In genomic region chr9:21858084-21858483, GRCm38 (mm10) we compare ENCODE assay signal across 9 mouse cellular contexts. TPM values are rescaled to one million over a fixed set of nuclear protein-coding genes. Genes with fewer than 3 reads are reported as not detected.
DNase-seq lines count a peak whose midpoint lies in the region; ATAC-seq and TF ChIP-seq lines count a peak whose summit lies in the region.
"Had no signal": no experiment of that assay in that cellular context is flagged by ENCODE, and none has a peak within 500 bp of the region (broad histone marks: within the 10 kb centered on the region; RNA-seq: fewer than 3 reads in every experiment).

No protein-coding gene starts in this region.

- 51% methylated on average over 6 of the region's 6 CpGs for WGBS in heart, embryonic 10.5 days
- WGBS in kidney, postnatal 0 days: 12% methylated on average over 6 of the region's 6 CpGs
- 40% methylated on average over 6 of the region's 6 CpGs for WGBS in lung, embryonic 16.5 days
- WGBS in midbrain, embryonic 15.5 days: 80% methylated on average over 6 of the region's 6 CpGs
- 87% methylated on average over 6 of the region's 6 CpGs for WGBS in midbrain, embryonic 16.5 days

- TF ChIP-seq CTCF in kidney, postnatal 0 days (IDR thresholded peaks at IDR 0.05; ENCODE audit: low read depth): peak; percentile 41

- no peak overlapping the region for H3K4me3 ChIP-seq in heart, embryonic 10.5 days
- no peak overlapping the region for H3K4me3 ChIP-seq in kidney, postnatal 0 days (replicated peaks; ENCODE audit: low read depth, low read length)
- H3K4me3 ChIP-seq in lung, embryonic 16.5 days (ENCODE audit: low read length): no peak overlapping the region
- H3K4me3 ChIP-seq in midbrain, embryonic 15.5 days: no peak overlapping the region
- H3K4me3 ChIP-seq in midbrain, embryonic 16.5 days (ENCODE audit: low read depth, low read length): no peak overlapping the region

- H3K36me3 ChIP-seq in heart, embryonic 10.5 days: no peaks in the 10 kb centered on the region
- no peaks in the 10 kb centered on the region for H3K36me3 ChIP-seq in kidney, postnatal 0 days (ENCODE audit: insufficient read depth, low read length)
- H3K36me3 ChIP-seq in lung, embryonic 16.5 days (ENCODE audit: control insufficient read depth, insufficient read depth, low read length): no peaks in the 10 kb centered on the region
- no peaks in the 10 kb centered on the region for H3K36me3 ChIP-seq in midbrain, embryonic 15.5 days (replicated peaks)
- H3K36me3 ChIP-seq in midbrain, embryonic 16.5 days (ENCODE audit: control insufficient read depth, insufficient read depth, low read length): no peaks in the 10 kb centered on the region

- peak overlapping the region; percentile 60; the same call in 1 of the 2 replicates for H3K27ac ChIP-seq in heart, embryonic 10.5 days
- H3K27ac ChIP-seq in kidney, postnatal 0 days: peak overlapping the region; percentile 79
- peak overlapping the region; percentile 75 for H3K27ac ChIP-seq in lung, embryonic 16.5 days (ENCODE audit: low read length)
- H3K27ac ChIP-seq in midbrain, embryonic 15.5 days: no peak overlapping the region
- H3K27ac ChIP-seq in midbrain, embryonic 16.5 days (ENCODE audit: low read length): no peak overlapping the region
- H3K27ac ChIP-seq: hindbrain, postnatal 0 days had no signal

- ATAC-seq in kidney, postnatal 0 days (replicated peaks; ENCODE audit: low FRiP score, low read depth): peak; percentile 47; the same call in 1 of the 2 replicates
- peak; percentile 89 for ATAC-seq in lung, embryonic 16.5 days (ENCODE audit: low read depth)
- ATAC-seq in midbrain, embryonic 15.5 days (replicated peaks): no peak
- ATAC-seq in midbrain, embryonic 16.5 days: no peak
- ATAC-seq: hindbrain, postnatal 0 days had no signal

- no peaks in the 10 kb centered on the region for H3K9me3 ChIP-seq in heart, embryonic 10.5 days
- H3K9me3 ChIP-seq in kidney, postnatal 0 days (replicated peaks; ENCODE audit: low read length): no peaks in the 10 kb centered on the region; the same call in 1 of the 2 replicates
- H3K9me3 ChIP-seq in lung, embryonic 16.5 days (ENCODE audit: control insufficient read depth, low read length): no peaks in the 10 kb centered on the region; the same call in 1 of the 2 replicates
- no peaks in the 10 kb centered on the region for H3K9me3 ChIP-seq in midbrain, embryonic 15.5 days
- H3K9me3 ChIP-seq in midbrain, embryonic 16.5 days (replicated peaks; ENCODE audit: control insufficient read depth, low read length, poor library complexity, severe bottlenecking): no peaks in the 10 kb centered on the region

- H3K27me3 ChIP-seq in heart, embryonic 10.5 days (ENCODE audit: insufficient read depth, poor library complexity, severe bottlenecking): no peaks in the 10 kb centered on the region
- no peaks in the 10 kb centered on the region for H3K27me3 ChIP-seq in kidney, postnatal 0 days (ENCODE audit: insufficient read depth, low read length)
- no peaks in the 10 kb centered on the region for H3K27me3 ChIP-seq in lung, embryonic 16.5 days (ENCODE audit: control insufficient read depth, insufficient read depth, low read depth, low read length)
- no peaks in the 10 kb centered on the region for H3K27me3 ChIP-seq in midbrain, embryonic 15.5 days (replicated peaks)
- H3K27me3 ChIP-seq in midbrain, embryonic 16.5 days (ENCODE audit: control insufficient read depth, insufficient read depth, low read depth, low read length): no peaks in the 10 kb centered on the region

- H3K9ac ChIP-seq in kidney, postnatal 0 days (ENCODE audit: low read depth, low read length): no peak overlapping the region
- H3K9ac ChIP-seq in lung, embryonic 16.5 days (ENCODE audit: low read length): 0 out of 2 replicates have a peak overlapping the region, but pooled peaks have one; percentile 23
- H3K9ac ChIP-seq in midbrain, embryonic 15.5 days: no peak overlapping the region
- no peak overlapping the region for H3K9ac ChIP-seq in midbrain, embryonic 16.5 days (ENCODE audit: low read depth, low read length)

- H3K4me1 ChIP-seq in heart, embryonic 10.5 days: no peaks in the 10 kb centered on the region
- H3K4me1 ChIP-seq in kidney, postnatal 0 days (replicated peaks; ENCODE audit: insufficient read depth, low read length): no peaks in the 10 kb centered on the region
- no peaks in the 10 kb centered on the region for H3K4me1 ChIP-seq in lung, embryonic 16.5 days (replicated peaks; ENCODE audit: control insufficient read depth, insufficient read depth, low read length)
- peaks cover under 1% of the 10 kb centered on the region; the same call in 1 of the 2 replicates for H3K4me1 ChIP-seq in midbrain, embryonic 15.5 days
- H3K4me1 ChIP-seq in midbrain, embryonic 16.5 days (ENCODE audit: control insufficient read depth, insufficient read depth, low read length): peaks cover 2% of the 10 kb centered on the region; the same call in 1 of the 2 replicates

- no peak overlapping the region for H3K4me2 ChIP-seq in kidney, postnatal 0 days (ENCODE audit: low read length)
- H3K4me2 ChIP-seq in lung, embryonic 16.5 days (ENCODE audit: low read depth, low read length): no peak overlapping the region
- H3K4me2 ChIP-seq in midbrain, embryonic 15.5 days: no peak overlapping the region
- no peak overlapping the region for H3K4me2 ChIP-seq in midbrain, embryonic 16.5 days (ENCODE audit: low read length)

- peak; percentile 58 for DNase-seq in embryo, embryonic 11 days
- no peak for DNase-seq in heart, embryonic 10.5 days (ENCODE audit: low spot score)
- DNase-seq in kidney, postnatal 0 days (ENCODE audit: low spot score): peak; percentile 91
- no peak for DNase-seq in cerebellum, adult 9-10 months

RNA-seq across cellular contexts. Expression of gene Dock6, which starts 5.6 kb away (rescaled TPM):
- 47.9 and 56.9 TPM in 2 replicates for polyA plus RNA-seq in heart, embryonic 10.5 days (2016; fragmentation: Nextera tagmentation; extraction: Ambion mirVana)
- 28.3 and 28.7 TPM in 2 replicates for polyA plus RNA-seq in kidney, postnatal 0 days (2015; fragmentation: Nextera tagmentation; extraction: Ambion mirVana)
- 62.6 and 63.7 TPM in 2 replicates for polyA plus RNA-seq in lung, embryonic 16.5 days (2015; fragmentation: Nextera tagmentation; extraction: Ambion mirVana)
- 19.2 and 20.4 TPM in 2 replicates for polyA plus RNA-seq in midbrain, embryonic 15.5 days (2015; fragmentation: Nextera tagmentation; extraction: Ambion mirVana)
- polyA plus RNA-seq in midbrain, embryonic 16.5 days (2015; fragmentation: Nextera tagmentation; extraction: Ambion mirVana): 12.9 and 13.4 TPM in 2 replicates

RNA-seq across cellular contexts. Expression of gene Angptl8, which starts 22.8 kb away (rescaled TPM):
- polyA plus RNA-seq in heart, embryonic 10.5 days (2016; fragmentation: Nextera tagmentation; extraction: Ambion mirVana): 2.5 and 5.7 TPM in 2 replicates
- 5.6 and 6.1 TPM in 2 replicates for polyA plus RNA-seq in kidney, postnatal 0 days (2015; fragmentation: Nextera tagmentation; extraction: Ambion mirVana)
- polyA plus RNA-seq in lung, embryonic 16.5 days (2015; fragmentation: Nextera tagmentation; extraction: Ambion mirVana): 2.7 and 3.6 TPM in 2 replicates
- polyA plus RNA-seq in midbrain, embryonic 15.5 days (2015; fragmentation: Nextera tagmentation; extraction: Ambion mirVana): 0.61 and 0.74 TPM in 2 replicates
- polyA plus RNA-seq in midbrain, embryonic 16.5 days (2015; fragmentation: Nextera tagmentation; extraction: Ambion mirVana): 0.87 TPM in 1 of 2 replicates, not detected in the other
- polyA plus RNA-seq: cortical plate, adult 2 months had no signal

RNA-seq across cellular contexts. Expression of gene Kank2, which starts 59.5 kb away (rescaled TPM):
- polyA plus RNA-seq in heart, embryonic 10.5 days (2016; fragmentation: Nextera tagmentation; extraction: Ambion mirVana): 16.4 and 16.9 TPM in 2 replicates
- polyA plus RNA-seq in kidney, postnatal 0 days (2015; fragmentation: Nextera tagmentation; extraction: Ambion mirVana): 10.1 and 10.3 TPM in 2 replicates
- polyA plus RNA-seq in lung, embryonic 16.5 days (2015; fragmentation: Nextera tagmentation; extraction: Ambion mirVana): 25.5 and 26.3 TPM in 2 replicates
- 5.8 TPM in 2 replicates for polyA plus RNA-seq in midbrain, embryonic 15.5 days (2015; fragmentation: Nextera tagmentation; extraction: Ambion mirVana)
- 3.1 and 3.5 TPM in 2 replicates for polyA plus RNA-seq in midbrain, embryonic 16.5 days (2015; fragmentation: Nextera tagmentation; extraction: Ambion mirVana)

RNA-seq across cellular contexts. Expression of gene Rab3d, which starts 59.9 kb away (rescaled TPM):
- 6.2 and 6.8 TPM in 2 replicates for polyA plus RNA-seq in heart, embryonic 10.5 days (2016; fragmentation: Nextera tagmentation; extraction: Ambion mirVana)
- polyA plus RNA-seq in kidney, postnatal 0 days (2015; fragmentation: Nextera tagmentation; extraction: Ambion mirVana): 12.0 and 13.3 TPM in 2 replicates
- 20.9 and 23.5 TPM in 2 replicates for polyA plus RNA-seq in lung, embryonic 16.5 days (2015; fragmentation: Nextera tagmentation; extraction: Ambion mirVana)
- polyA plus RNA-seq in midbrain, embryonic 15.5 days (2015; fragmentation: Nextera tagmentation; extraction: Ambion mirVana): 15.4 and 15.5 TPM in 2 replicates
- polyA plus RNA-seq in midbrain, embryonic 16.5 days (2015; fragmentation: Nextera tagmentation; extraction: Ambion mirVana): 16.1 and 19.9 TPM in 2 replicates

Comparison
In these comparisons a context has a peak if more than half of its experiments do, and no peak if none do; other contexts are left out.
1. DNase-seq: peak in embryo, embryonic 11 days (single experiment) and kidney, postnatal 0 days (single experiment); none in heart, embryonic 10.5 days (single experiment) and cerebellum, adult 9-10 months (single experiment).
2. H3K27ac ChIP-seq: peak in heart, embryonic 10.5 days (single experiment), kidney, postnatal 0 days (single experiment) and lung, embryonic 16.5 days (single experiment); none in midbrain, embryonic 15.5 days (single experiment) and midbrain, embryonic 16.5 days (single experiment).
3. ATAC-seq: peak in kidney, postnatal 0 days (single experiment) and lung, embryonic 16.5 days (single experiment); none in midbrain, embryonic 15.5 days (single experiment) and midbrain, embryonic 16.5 days (single experiment).